Mouse (Mus musculus) kidney, adult 8-10 months (tissue): ENCODE results near the gene Gm45837.

ENCODE experiments used
- DNase-seq, 2 experiments: peaks; one replicate each; pipeline ENCODE4 v3.0.0; 2022

Gene Gm45837

DNA sequence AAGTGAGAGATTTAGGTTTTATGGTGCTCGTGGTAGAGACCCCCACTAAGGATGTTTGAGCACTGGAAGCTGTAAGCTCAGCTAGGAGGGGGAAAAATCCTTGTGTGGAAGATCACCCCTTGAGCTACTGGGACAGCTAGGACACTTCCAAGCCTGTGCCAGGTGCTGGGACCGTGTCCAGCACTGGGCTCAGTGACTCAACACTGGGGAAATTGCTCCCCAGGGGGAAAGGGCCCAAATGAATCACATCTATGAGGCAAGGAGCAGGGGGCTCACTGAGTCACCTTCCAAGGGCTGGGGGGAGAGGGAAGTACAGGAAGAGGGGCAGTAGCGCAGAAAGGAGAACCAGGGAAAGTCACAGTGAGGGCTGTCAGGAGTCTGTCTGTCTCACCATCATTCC lies 39.2 kb downstream of the Gm45837 start:
- no peak for DNase-seq

- peak; percentile 68 to 88 for DNase-seq
Observed at GRCm38 (mm10) chr7:101450422-101451401, 40.0 kb downstream of the Gm45837 start.

- DNase-seq, result no peak
Observed at GRCm38 (mm10) chr7:101452669-101453068, 42.0 kb downstream of the Gm45837 start.

DNA sequence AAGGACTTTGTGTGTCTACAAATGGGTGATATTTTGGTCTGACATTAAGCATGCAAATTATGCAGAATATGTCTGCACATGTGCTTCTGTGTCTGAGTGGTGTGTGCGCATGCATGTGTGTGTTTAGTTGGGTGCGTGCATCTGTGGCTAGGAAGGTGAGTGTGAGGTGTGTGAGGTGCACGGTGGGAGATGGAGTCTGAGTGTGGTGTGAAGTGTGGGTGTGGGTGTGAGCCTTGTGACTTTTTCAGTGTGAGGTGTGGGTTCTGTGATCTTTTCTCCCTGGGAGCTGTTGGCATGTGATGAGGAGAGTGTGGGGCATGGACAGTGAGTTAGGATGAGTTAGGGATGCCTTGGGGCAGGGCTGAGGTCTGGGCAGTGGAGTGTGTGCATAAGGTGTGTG lies 42.6 kb downstream of the Gm45837 start:
- no peak for DNase-seq

- DNase-seq, result peak; percentile 62 to 66
Observed at GRCm38 (mm10) chr7:101453725-101454124, 43.0 kb downstream of the Gm45837 start.

DNA sequence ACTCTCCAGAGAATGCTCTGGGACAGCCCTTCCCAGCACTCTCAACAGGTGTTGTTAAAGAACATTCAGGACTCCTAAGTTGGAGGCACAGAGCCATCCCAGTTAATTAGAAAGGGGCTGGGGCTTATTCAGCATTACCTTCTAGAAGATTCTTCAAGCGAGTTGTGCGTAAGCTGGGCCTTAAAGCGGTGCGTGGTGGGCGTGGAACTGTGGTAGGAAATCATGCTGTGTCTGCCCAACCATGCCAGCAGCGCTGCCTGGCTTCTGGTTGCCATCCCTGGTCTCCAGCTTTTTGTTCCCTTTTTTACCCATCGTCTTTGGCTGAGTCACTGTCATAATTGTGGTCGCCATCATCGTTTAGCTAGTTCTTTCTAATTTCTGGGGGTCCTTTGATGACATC lies 43.8 kb downstream of the Gm45837 start:
- no peak for DNase-seq

DNA sequence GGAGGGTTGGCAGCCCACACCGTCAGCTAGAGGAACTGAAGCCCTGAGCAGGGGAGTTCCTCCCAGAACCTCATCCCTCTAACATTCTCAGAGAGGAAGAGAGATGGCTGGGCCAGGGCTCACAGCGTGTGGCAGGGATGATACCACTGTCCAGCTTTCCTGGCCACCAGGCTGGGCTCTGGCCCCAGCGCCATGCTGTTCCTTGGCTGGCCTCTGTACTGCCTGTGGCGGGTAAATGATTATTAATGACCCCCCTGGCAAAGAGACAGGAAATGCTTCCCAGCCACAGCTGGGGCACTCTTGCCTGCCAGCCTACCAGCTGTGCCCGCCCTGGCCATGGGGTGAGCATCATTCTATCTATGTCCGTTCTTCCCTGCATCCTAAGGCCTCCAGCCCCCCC lies 44.5 kb downstream of the Gm45837 start:
- no peak for DNase-seq

DNA sequence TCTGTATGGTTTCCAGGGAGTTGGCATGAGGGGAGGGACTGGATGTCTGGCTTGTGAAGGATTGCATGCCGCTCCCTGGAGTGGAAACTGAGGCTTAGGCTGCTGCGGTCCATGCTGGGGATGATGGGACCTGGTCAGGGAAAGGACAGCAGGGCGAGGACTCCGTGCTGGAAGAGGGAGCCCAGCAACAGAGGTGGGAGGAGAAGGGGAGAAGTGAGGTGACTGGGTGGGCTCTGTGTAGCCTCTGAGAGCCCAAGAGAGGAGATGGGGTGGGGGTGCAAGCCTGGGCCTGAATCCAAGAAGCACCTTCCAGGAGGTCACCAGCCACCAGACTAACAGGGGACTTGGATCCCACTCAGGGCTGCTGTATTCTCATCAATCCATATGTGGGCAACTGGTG lies 45.6 kb downstream of the Gm45837 start:
- DNase-seq, result no peak

DNA sequence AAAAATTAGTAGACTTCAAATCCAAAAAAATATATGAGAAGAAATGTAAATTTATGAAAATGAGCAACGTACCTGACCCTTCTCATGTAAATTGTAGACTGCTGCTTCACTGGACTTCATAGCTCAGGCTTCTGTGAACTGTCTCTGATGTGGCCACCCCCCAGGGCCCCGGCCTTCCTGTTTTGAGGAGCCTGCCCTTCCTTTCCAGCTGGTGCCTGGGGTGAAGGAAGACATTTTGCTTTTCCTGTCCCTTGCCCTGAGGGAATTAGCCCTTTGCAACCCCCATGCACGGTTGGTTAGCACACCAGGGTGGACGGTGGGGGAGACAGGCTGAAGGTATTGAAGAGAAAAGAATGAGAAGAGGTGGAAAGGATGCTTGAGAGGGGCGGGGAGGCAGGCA lies 46.1 kb downstream of the Gm45837 start:
- DNase-seq, result no peak

DNA sequence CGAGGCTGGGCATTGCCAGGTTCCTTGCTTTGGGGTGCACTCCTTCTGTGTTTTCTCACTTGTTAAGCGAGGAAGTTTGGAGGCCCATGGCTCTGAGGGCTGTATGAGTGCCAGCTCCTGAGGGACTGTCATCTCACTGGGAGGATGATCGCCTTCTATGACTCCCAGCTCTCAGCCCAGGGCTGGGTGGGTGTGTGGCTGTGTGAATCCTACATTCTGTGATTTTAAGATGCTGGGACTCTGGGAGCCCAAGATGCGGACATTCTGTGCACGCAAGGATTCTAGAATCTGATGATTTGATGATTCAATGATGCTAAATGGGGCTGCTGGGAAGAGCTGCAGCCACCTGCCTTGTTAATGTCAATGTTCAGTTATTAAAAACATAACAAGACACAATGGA lies 46.6 kb downstream of the Gm45837 start:
- DNase-seq, result no peak

DNA sequence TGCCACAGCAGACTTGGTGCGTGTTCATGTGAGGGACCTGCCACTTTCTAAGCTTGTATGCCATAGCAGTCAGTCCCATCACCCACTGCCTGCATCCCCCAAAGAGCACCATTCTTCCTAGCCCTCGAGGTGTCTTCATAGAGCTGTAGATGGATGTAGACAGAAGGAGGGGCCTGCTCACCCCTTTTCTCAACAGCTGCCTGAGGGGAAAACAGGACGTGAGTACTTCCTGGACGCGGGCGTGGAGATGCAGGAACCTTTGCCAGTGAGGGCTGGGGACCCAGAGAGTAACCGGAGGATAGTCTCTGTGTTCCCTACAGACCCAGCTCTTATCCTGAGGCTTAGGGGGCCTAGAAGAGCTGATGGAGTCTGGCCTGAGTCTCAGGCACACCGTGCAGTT lies 47.1 kb downstream of the Gm45837 start:
- no peak for DNase-seq

- DNase-seq, result no peak
Observed at GRCm38 (mm10) chr7:101458278-101458781, 47.6 kb downstream of the Gm45837 start.

- no peak for DNase-seq
Observed at GRCm38 (mm10) chr7:101459305-101459813, 48.7 kb downstream of the Gm45837 start.

GRCm38 (mm10) chr7:101459923-101460607 lies 49.4 kb downstream of the Gm45837 start:
- no peak for DNase-seq

DNA sequence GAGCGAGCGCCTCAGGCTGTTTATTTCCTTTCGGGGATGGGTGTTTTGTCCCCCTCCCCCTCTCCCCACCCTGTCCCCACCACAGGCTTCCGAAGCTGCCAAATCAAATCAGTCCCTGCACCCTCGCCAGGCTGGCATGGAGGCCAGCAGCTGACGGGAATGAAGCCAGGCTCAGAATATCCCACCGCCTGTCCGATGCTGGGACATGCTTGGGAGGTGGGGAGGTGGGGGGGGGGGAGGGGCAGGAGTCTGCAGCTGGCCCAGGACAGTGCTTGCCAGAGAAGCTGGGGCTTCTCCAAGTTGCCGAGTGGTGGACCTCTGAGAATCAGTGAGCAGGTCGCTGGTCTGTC lies 49.9 kb downstream of the Gm45837 start:
- DNase-seq, result no peak

DNA sequence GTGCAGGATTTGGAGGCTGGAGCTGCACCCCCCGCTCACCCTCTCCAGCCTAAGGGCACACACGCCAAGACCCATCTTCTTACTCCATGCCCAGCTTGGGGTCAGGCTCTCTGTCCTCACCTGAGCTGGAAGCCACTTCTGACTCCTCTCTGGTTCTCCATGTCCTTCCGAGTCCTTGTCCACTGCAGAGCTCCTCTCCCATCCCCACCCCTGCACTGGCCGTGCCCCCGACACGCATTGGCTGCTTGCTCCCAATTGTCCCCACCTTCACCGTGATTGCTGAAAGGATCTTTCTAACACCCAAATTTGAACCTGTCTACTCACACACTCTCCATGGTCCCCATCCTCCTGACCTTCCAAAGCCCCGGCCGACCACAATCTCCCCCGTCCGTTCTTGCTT lies 50.9 kb downstream of the Gm45837 start:
- no peak for DNase-seq

DNA sequence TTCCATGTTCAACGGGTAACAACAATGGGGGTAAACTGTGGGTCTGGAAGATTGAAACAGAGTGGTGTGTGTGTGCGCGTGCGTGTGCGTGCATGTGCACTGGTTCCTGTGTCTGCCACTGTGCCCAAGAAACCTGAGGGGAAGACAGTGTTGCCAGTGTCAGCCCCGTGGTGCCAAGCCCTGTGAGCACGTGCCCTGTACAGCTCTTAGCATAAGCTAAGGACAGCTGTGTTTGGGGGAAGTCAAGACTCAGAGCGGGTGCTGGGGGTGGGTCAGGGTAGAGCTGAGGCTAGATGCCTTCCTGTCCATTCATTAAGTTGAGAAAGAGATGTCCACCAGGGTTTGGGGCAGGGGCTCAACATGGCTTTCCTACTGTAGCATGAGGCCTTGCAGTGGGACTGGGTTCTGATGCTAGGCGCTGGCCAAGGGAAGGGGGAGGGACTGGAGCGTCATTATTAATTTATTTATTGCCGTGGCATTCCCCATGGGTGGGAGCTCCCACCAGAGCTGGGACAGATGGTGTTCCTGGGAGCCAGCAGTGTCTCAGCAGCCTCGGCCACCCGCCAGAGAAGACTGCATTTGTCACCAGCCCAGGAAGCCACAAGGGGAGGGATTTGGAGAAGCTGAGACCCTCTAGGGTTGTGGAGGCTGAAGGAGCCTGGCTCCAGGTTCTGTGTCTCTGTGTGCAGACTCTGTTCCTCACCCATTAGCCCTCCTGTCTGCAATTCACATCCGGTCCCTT lies 51.8 kb downstream of the Gm45837 start:
- DNase-seq, result no peak

DNA sequence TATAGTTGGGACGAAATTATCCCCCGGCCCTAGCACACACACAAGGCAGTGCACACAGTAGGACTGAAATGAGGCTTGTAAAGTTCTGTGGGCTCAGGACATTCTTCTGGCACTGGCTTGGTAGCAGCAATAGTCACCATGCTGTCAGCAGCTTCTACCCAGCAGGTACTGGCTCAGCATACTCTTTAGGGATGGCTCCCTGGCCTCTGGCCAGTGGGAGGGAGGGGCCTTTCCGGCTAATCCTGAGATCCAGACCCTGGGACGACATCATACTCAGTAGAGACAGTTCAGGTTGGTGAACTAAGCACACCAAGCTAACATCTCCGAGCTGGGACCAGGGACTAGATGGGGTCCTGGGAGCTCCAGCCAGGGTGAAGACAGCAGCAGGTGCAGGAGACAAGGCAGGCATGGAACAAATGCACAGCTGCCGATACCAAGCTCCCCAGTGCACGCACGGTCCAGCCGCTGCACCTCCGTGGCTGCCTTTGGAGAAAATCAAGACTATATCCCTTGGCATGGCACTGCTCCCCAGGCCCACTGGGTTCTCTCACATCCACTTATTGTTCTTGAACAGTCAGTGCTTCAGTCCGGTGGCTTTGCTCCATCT lies 53.1 kb downstream of the Gm45837 start:
- no peak for DNase-seq

DNA sequence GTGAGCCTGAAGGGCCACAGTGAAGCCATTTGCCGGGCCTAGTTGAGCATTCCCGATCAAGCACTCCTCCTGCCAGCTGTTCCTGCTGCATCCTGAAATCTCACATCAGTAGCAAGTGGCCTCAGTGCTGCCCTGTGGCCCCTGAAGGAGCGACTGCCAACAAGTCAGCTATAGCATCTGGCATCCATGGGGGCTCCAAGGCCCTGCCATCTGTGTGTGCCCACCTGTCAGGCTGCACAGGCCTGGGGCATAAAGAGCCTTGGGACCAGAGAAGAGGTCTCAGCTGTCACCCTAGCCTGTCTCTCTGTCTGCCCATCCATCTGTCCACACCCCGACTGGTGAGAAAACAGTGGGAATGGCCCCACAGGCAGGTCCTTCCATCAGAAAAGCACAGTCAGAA lies 54.2 kb downstream of the Gm45837 start:
- DNase-seq, result no peak

GRCm38 (mm10) chr7:101465392-101465791 lies 54.7 kb downstream of the Gm45837 start:
- peak; percentile 69 to 79 for DNase-seq

- DNase-seq, result peak; percentile 57
Observed at GRCm38 (mm10) chr7:101465850-101466580, 55.3 kb downstream of the Gm45837 start.

DNA sequence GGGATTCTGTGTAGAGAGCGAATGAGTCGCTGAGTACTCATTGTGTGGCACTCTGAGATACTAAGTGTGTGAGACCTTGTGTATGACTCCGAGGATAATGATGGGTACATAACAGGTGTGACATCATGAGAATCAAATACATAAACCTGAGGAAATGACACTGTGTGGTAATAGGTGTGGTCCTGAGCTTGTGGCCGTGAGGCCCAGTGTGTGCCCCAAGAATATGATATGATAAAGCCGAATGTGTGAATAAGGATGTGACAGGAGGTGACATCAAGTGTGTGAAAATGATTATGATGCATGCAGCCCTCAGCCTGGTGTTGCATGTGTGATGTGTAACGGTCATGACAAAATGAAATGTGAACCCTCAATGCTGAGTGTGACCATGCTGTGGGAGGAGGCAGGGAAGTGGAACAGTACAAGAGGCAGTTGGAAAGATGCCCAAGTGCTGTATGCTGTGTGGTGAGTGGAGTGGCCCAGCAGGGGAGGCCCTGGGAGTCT lies 55.9 kb downstream of the Gm45837 start:
- DNase-seq, result no peak
